Mouse (Mus musculus): ENCODE measurements at regions not wholly inside any gene's neighbourhood (a gene's known extent, or its start where the extent isn't known, plus 50 kb on each side); places are given as distances from the start of the nearest gene placed in this dataset.
A peak's percentile ranks its signal among the peaks of the same experiment; 100 is the strongest.
"Not testable (repeated sequence)": the region's sequence is repeated elsewhere in the genome, so short reads cannot be mapped to it uniquely, and the experiment has no call there.

GRCm38 (mm10) chr14:86599511-86599910, 541.5 kb downstream of the Diaph3 start:
- Histone ChIP-seq H3K27ac (no peak overlapping the region), H3K4me3 (no peak overlapping the region), H3K4me1 (ENCODE audit: control insufficient read depth, insufficient read depth, low read length) (no peaks in the 10 kb centered on the region), H3K36me3 (ENCODE audit: control insufficient read depth, insufficient read depth, low read length) (no peaks in the 10 kb centered on the region), H3K27me3 (ENCODE audit: control insufficient read depth, insufficient read depth, low read length) (no peaks in the 10 kb centered on the region), H3K9ac (ENCODE audit: low read depth, low read length) (no peak overlapping the region), H3K79me2 (replicated peaks; ENCODE audit: control insufficient read depth, insufficient read depth, low read length) (no peaks in the 10 kb centered on the region)
- 68% methylated on average over 3 of the region's 3 CpGs for WGBS
- TF ChIP-seq EP300 (IDR thresholded peaks at IDR 0.05; ENCODE audit: insufficient read depth, low read depth, low read length) (no peak), CTCF (IDR thresholded peaks at IDR 0.05) (no peak), POLR2A (IDR thresholded peaks at IDR 0.05; ENCODE audit: insufficient read depth, low read depth, low read length) (no peak)
- intact Hi-C loops (cut with DNase I) = no loop called here
- DNase-seq = no peak

DNA sequence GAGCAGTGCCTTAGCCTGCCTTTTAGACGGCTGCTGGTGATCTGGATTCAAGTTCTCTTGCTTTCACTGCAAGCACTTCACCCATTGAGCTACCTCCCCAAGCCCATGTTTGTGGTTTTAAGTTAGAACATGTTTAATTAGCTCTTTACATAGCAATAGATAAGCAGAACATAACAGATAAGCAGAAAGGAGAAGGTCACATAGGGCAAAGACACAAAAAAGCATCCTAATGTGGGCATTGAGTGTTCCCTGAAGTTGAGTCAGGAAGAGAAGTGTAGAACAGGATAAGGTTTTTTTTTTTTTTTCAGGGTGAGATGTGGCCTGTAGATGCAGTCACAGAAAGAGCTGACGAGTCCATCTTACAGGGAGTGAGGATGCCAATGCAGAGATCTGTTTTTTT, 552.5 kb downstream of the Diaph3 start:
- Histone ChIP-seq H3K4me3 (no peak overlapping the region), H3K27me3 (ENCODE audit: control insufficient read depth, insufficient read depth, low read length) (no peaks in the 10 kb centered on the region), H3K79me2 (replicated peaks; ENCODE audit: control insufficient read depth, insufficient read depth, low read length) (no peaks in the 10 kb centered on the region), H3K27ac (no peak overlapping the region), H3K4me1 (ENCODE audit: control insufficient read depth, insufficient read depth, low read length) (no peaks in the 10 kb centered on the region), H3K36me3 (ENCODE audit: control insufficient read depth, insufficient read depth, low read length) (no peaks in the 10 kb centered on the region), H3K9ac (ENCODE audit: low read depth, low read length) (no peak overlapping the region)
- DNase-seq = no peak
- TF ChIP-seq EP300 (IDR thresholded peaks at IDR 0.05; ENCODE audit: insufficient read depth, low read depth, low read length) (no peak), POLR2A (IDR thresholded peaks at IDR 0.05; ENCODE audit: insufficient read depth, low read depth, low read length) (no peak), CTCF (IDR thresholded peaks at IDR 0.05) (no peak)
- WGBS = 81% methylated on average over 2 of the region's 2 CpGs
- intact Hi-C loops (cut with DNase I) = no loop called here

DNA sequence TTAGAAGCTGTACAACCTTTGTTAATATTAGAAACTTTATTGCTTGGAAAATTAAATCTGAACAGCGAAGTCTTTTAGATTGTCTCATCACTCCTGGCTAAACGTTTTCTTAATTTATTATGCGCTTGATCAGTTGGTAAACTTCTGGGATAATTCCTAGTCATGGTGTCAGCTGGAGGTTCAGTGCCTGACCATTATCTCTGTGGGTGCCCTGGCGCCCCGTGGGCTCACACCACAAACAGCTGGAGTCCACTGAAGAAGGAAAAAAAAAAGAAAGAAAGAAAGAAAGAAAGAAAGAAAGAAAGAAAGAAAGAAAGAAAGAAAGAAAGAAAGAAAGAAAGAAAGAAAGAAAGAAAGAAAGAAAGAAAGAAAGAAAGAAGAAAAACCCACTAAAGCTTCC, 555.1 kb downstream of the Diaph3 start:
- H3K9ac ChIP-seq (ENCODE audit: low read depth, low read length); H3K27ac ChIP-seq; H3K27me3 ChIP-seq (ENCODE audit: control insufficient read depth, insufficient read depth, low read length); intact Hi-C loops (cut with DNase I); H3K79me2 ChIP-seq (replicated peaks; ENCODE audit: control insufficient read depth, insufficient read depth, low read length); H3K4me3 ChIP-seq; H3K4me1 ChIP-seq (ENCODE audit: control insufficient read depth, insufficient read depth, low read length); DNase-seq; H3K36me3 ChIP-seq (ENCODE audit: control insufficient read depth, insufficient read depth, low read length): not testable (repeated sequence)
- WGBS = 76% methylated on average over 5 of the region's 5 CpGs

GRCm38 (mm10) chr14:86562728-86563127, 578.3 kb downstream of the Diaph3 start:
- Histone ChIP-seq H3K4me3 (no peak overlapping the region), H3K4me1 (ENCODE audit: control insufficient read depth, insufficient read depth, low read length) (peaks cover 1% of the 10 kb centered on the region; the same call in 1 of the 2 replicates), H3K27ac (no peak overlapping the region), H3K36me3 (ENCODE audit: control insufficient read depth, insufficient read depth, low read length) (peaks cover 5% of the 10 kb centered on the region; the same call in 1 of the 2 replicates), H3K9ac (ENCODE audit: low read depth, low read length) (no peak overlapping the region), H3K79me2 (replicated peaks; ENCODE audit: control insufficient read depth, insufficient read depth, low read length) (no peaks in the 10 kb centered on the region), H3K27me3 (ENCODE audit: control insufficient read depth, insufficient read depth, low read length) (no peaks in the 10 kb centered on the region)
- intact Hi-C loops (cut with DNase I) = loop anchor here (10.0 kb wide), 1 partner anchor 228 kb away; no protein-coding TSS in a partner anchor
- 52% methylated on average over 2 of the region's 2 CpGs for WGBS
- DNase-seq = peak; percentile 8 to 19
- TF ChIP-seq EP300 (IDR thresholded peaks at IDR 0.05; ENCODE audit: insufficient read depth, low read depth, low read length) (no peak), CTCF (IDR thresholded peaks at IDR 0.05) (peak; percentile 87)

- H3K9ac ChIP-seq (ENCODE audit: low read depth, low read length) = no peak overlapping the region
- 80% methylated on average over 5 of the region's 5 CpGs for WGBS
- no peaks in the 10 kb centered on the region for H3K27me3 ChIP-seq (ENCODE audit: control insufficient read depth, insufficient read depth, low read length)
- no peak for TF ChIP-seq EP300 (IDR thresholded peaks at IDR 0.05; ENCODE audit: insufficient read depth, low read depth, low read length)
- TF ChIP-seq POLR2A (IDR thresholded peaks at IDR 0.05; ENCODE audit: insufficient read depth, low read depth, low read length) = no peak
- TF ChIP-seq CTCF (IDR thresholded peaks at IDR 0.05) = no peak
- no peak for DNase-seq
- no peaks in the 10 kb centered on the region for H3K36me3 ChIP-seq (ENCODE audit: control insufficient read depth, insufficient read depth, low read length)
- no peaks in the 10 kb centered on the region for H3K79me2 ChIP-seq (replicated peaks; ENCODE audit: control insufficient read depth, insufficient read depth, low read length)
- intact Hi-C loops (cut with DNase I) = no loop called here
- no peak overlapping the region for H3K27ac ChIP-seq
- H3K4me1 ChIP-seq (ENCODE audit: control insufficient read depth, insufficient read depth, low read length) = peaks cover 2% of the 10 kb centered on the region; the same call in 1 of the 2 replicates
- H3K4me3 ChIP-seq = no peak overlapping the region
Measured at GRCm38 (mm10) chr14:86537992-86538391, 603.0 kb downstream of the Diaph3 start.

DNA sequence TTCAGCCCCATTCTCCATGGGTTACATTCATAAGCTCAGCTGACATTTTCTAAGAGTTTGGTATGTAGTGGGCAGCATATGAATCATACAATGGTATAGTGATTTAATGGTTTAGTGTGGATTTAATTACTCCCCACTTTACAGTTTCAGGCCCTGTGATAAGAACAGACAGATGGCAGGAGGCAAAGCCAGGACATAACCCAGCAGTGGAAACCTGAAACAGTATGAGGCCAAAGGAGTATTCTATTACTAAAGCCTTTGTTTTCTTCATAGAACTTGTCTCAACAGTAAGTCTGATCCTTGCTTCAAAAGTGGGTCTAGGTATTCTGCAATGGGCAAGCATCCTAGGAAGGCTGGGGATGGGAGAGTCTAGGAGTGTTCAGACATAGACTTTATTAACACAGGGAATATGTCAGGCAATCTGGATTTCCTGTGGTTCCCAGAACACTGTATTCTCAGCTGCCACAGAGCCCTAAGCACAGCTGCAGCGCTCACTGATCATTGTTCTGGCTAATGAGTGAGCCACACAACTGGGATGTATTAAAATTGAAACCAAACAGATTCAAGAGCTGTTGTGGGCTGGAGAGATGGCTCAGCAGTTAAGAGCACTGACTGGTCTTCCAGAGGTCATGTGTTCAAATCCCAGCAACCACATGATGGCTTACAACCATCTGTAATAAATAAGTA, 604.6 kb downstream of the Diaph3 start:
- no peaks in the 10 kb centered on the region for H3K79me2 ChIP-seq (replicated peaks; ENCODE audit: control insufficient read depth, insufficient read depth, low read length)
- H3K36me3 ChIP-seq (ENCODE audit: control insufficient read depth, insufficient read depth, low read length) = no peaks in the 10 kb centered on the region
- H3K9ac ChIP-seq (ENCODE audit: low read depth, low read length) = no peak overlapping the region
- intact Hi-C loops (cut with DNase I) = no loop called here
- H3K27me3 ChIP-seq (ENCODE audit: control insufficient read depth, insufficient read depth, low read length) = no peaks in the 10 kb centered on the region
- no peak overlapping the region for H3K4me3 ChIP-seq
- WGBS = 78% methylated on average over 1 of the region's 1 CpGs
- TF ChIP-seq CTCF (IDR thresholded peaks at IDR 0.05) = no peak
- H3K27ac ChIP-seq = no peak overlapping the region
- peaks cover 2% of the 10 kb centered on the region; the same call in 1 of the 2 replicates for H3K4me1 ChIP-seq (ENCODE audit: control insufficient read depth, insufficient read depth, low read length)
- DNase-seq = no peak

Measured in heart, adult 2 months (tissue).